Mouse (Mus musculus): ENCODE data around the gene Adarb2. TPM values are rescaled to one million over a fixed set of nuclear protein-coding genes. Genes with fewer than 3 reads are reported as not detected.

Adarb2 gene
- polyA plus RNA-seq, 1 experiment from 2014 or later: 0.40 TPM

DNA sequence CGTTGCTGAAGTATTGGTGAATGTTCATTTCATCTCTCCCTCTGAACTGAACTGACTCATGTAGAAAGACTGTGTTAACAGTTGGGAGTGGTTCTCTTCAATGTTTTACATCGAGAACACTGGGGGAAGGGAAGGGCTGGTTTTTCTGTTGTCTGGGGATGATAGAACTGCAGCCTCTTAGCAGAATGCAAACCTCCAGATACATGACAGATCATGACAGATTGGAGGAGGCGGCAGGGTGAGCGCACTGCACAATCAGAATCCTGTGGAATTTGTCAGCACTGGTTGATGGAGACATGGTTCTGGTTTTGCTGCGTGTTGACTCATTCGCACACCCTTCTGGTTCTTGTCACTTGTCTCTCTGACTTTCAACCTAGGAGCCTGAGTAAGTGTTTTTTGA is 203.4 kb downstream of the Adarb2 start:
- 21% methylated on average over 6 of the region's 6 CpGs for WGBS (ENCODE audit: insufficient replicate concordance)
- Histone ChIP-seq H3K9me3 (replicated peaks; ENCODE audit: control insufficient read depth, low read length) (no peaks in the 10 kb centered on the region), H3K4me3 (ENCODE audit: low read depth, low read length) (no peak overlapping the region), H3K36me3 (ENCODE audit: control insufficient read depth, insufficient read depth, low read length) (no peaks in the 10 kb centered on the region), H3K27me3 (ENCODE audit: control insufficient read depth, insufficient read depth, low read length) (no peaks in the 10 kb centered on the region), H3K27ac (ENCODE audit: low read depth, low read length) (no peak overlapping the region), H3K4me1 (ENCODE audit: control insufficient read depth, insufficient read depth, low read length) (no peaks in the 10 kb centered on the region), H3K9ac (ENCODE audit: low read depth, low read length) (no peak overlapping the region), H3K4me2 (no peak overlapping the region)
- ATAC-seq (replicated peaks; ENCODE audit: insufficient number of reproducible peaks, low FRiP score, low TSS enrichment): peak; percentile 59; the same call in 1 of the 2 replicates

DNA sequence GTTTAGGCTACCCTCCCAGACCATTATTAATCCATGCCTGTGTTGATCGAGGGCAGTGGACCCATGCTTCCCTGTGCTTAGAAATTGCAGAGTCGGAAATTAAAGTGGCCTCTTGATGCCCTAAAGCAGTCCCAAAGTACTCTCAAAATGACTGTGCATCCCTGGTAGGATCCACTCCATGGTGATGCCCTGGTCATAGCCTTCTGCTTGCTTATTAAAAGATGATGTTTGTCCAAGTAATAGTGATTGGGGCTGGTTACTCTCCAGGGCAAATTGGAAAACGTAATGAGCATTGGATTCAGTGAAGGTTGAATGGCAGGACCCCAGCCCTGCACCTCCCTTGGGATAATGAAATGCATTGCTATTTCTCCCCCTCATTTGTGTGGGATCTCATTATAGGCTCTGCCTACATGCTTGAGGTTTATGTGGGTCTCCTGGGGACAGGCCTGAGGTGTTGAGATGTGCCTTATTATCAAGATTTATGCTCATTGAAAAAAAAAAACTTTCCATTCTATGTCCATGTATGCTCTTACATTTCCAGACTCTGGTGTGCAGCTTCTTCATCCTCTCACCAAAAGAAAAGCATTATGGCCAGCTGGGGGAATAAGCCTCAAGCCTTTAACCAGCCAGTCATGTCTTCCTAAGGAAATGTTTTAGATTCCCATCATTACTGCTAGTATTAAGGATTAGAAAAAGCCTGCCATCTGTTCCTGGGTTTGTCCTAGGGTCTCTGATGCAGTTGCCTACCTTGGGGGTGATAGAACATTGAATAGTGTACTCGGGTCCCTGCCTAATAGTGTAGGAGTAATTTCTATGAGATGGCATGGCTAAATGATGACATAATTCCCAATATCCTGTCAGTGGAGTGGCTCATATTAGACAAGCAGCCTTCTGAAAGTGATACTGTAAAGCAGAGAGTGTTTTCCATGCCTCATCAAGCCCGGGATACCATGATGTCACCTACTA is 208.0 kb downstream of the Adarb2 start:
- no peak for ATAC-seq (replicated peaks; ENCODE audit: insufficient number of reproducible peaks, low FRiP score, low TSS enrichment)
- H3K4me1 ChIP-seq (ENCODE audit: control insufficient read depth, insufficient read depth, low read length): no peaks in the 10 kb centered on the region
- no peak overlapping the region for H3K4me3 ChIP-seq (ENCODE audit: low read depth, low read length)
- H3K27me3 ChIP-seq (ENCODE audit: control insufficient read depth, insufficient read depth, low read length): no peaks in the 10 kb centered on the region
- WGBS (ENCODE audit: insufficient replicate concordance): 76% methylated on average over 5 of the region's 5 CpGs
- no peaks in the 10 kb centered on the region for H3K36me3 ChIP-seq (ENCODE audit: control insufficient read depth, insufficient read depth, low read length)
- no peak overlapping the region for H3K27ac ChIP-seq (ENCODE audit: low read depth, low read length)
- no peaks in the 10 kb centered on the region for H3K9me3 ChIP-seq (replicated peaks; ENCODE audit: control insufficient read depth, low read length)
- H3K9ac ChIP-seq (ENCODE audit: low read depth, low read length): no peak overlapping the region
- no peak overlapping the region for H3K4me2 ChIP-seq

DNA sequence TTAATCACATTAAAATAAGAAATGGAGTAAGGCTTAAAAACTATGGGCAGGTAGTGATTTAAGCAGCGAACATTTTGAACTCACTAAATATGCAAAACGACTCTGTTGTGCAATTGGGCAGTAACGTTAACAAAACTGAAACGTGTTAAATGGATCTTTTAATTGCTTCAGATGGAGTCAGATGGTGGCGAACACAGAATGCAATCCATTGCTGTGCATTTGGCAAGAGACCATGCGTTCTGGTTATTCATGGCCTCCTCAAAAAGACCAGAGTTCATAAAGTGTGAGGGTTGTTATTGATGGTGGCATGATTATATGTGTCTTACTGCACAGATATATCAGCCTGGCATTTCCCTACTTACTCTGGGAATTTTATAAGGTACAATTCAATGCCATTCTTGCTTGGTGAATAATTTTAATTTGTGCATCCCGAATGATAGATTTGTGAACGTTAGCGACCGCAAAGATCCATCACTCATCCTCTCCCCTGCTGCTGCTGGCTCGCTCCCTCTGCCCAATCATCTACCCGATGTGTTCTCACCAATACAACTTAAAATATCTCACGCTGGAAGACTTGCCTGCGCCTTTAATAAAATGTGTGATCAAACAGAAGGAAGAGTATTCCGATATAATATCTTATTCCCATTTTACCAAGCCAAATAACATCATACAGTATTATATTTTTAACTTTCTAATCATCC is 221.5 kb downstream of the Adarb2 start:
- no peaks in the 10 kb centered on the region for H3K9me3 ChIP-seq (replicated peaks; ENCODE audit: control insufficient read depth, low read length)
- no peak overlapping the region for H3K4me2 ChIP-seq
- no peak for ATAC-seq (replicated peaks; ENCODE audit: insufficient number of reproducible peaks, low FRiP score, low TSS enrichment)
- H3K36me3 ChIP-seq (ENCODE audit: control insufficient read depth, insufficient read depth, low read length): no peaks in the 10 kb centered on the region
- H3K4me3 ChIP-seq (ENCODE audit: low read depth, low read length): no peak overlapping the region
- no peak overlapping the region for H3K9ac ChIP-seq (ENCODE audit: low read depth, low read length)
- H3K27ac ChIP-seq (ENCODE audit: low read depth, low read length): no peak overlapping the region
- no peaks in the 10 kb centered on the region for H3K27me3 ChIP-seq (ENCODE audit: control insufficient read depth, insufficient read depth, low read length)
- H3K4me1 ChIP-seq (ENCODE audit: control insufficient read depth, insufficient read depth, low read length): no peaks in the 10 kb centered on the region
- 82% methylated on average over 15 of the region's 15 CpGs for WGBS (ENCODE audit: insufficient replicate concordance)

DNA sequence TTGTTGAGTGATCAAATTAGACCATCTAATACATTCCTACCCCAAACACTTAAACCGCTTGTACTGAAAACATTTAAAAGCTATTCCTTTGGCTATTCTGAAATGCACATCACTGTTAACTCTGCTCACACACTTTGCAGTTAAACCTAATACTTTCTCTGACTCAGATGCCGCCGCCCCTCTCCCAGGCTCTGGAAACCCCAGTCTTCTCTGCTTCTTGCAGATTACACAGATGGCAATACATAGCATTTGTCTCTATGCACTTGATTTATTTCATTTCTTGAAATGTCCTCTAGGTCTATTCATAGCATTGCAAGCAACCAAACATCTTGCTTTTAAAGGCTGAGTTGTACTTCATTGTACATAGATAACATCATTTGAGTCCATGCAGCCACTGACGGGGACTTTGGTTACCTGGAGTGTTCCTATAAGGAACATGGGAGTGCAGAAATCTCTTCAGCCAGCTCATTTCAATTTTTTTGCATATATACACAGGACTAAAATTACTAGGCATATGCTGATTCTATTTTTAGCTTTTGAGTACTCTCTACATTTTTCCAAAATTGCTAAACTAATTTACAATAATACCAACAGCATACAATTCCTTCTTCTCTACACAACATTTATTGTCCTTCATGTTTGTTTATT is 236.6 kb downstream of the Adarb2 start:
- ATAC-seq (replicated peaks; ENCODE audit: insufficient number of reproducible peaks, low FRiP score, low TSS enrichment): no peak
- no peak overlapping the region for H3K9ac ChIP-seq (ENCODE audit: low read depth, low read length)
- WGBS (ENCODE audit: insufficient replicate concordance): 90% methylated on average over 4 of the region's 4 CpGs
- H3K4me1 ChIP-seq (ENCODE audit: control insufficient read depth, insufficient read depth, low read length): no peaks in the 10 kb centered on the region
- no peaks in the 10 kb centered on the region for H3K27me3 ChIP-seq (ENCODE audit: control insufficient read depth, insufficient read depth, low read length)
- H3K36me3 ChIP-seq (ENCODE audit: control insufficient read depth, insufficient read depth, low read length): no peaks in the 10 kb centered on the region
- H3K27ac ChIP-seq (ENCODE audit: low read depth, low read length): no peak overlapping the region
- no peak overlapping the region for H3K4me2 ChIP-seq
- no peaks in the 10 kb centered on the region for H3K9me3 ChIP-seq (replicated peaks; ENCODE audit: control insufficient read depth, low read length)
- no peak overlapping the region for H3K4me3 ChIP-seq (ENCODE audit: low read depth, low read length)

DNA sequence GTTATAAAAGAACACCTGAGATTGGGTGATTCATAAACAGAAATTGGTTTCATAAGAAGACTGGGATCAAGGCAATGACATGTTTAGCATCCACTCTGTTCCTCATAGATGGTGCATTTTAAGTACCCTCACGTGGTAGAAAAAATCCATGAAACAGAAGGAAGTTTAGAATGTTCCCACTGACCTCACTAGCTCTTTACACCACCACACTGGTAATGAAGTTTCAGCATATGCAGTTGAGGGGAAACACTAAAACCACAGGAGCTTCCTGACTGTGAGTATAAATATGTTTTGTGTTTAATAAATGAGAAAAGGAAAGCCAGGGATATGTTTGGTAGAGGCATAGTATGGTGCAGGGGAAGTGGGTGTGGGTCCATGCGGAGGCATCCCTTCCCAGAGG is 242.7 kb downstream of the Adarb2 start:
- H3K9me3 ChIP-seq (replicated peaks; ENCODE audit: control insufficient read depth, low read length): no peaks in the 10 kb centered on the region
- H3K4me1 ChIP-seq (ENCODE audit: control insufficient read depth, insufficient read depth, low read length): no peaks in the 10 kb centered on the region
- no peak overlapping the region for H3K4me2 ChIP-seq
- no peaks in the 10 kb centered on the region for H3K36me3 ChIP-seq (ENCODE audit: control insufficient read depth, insufficient read depth, low read length)
- H3K27me3 ChIP-seq (ENCODE audit: control insufficient read depth, insufficient read depth, low read length): no peaks in the 10 kb centered on the region
- ATAC-seq (replicated peaks; ENCODE audit: insufficient number of reproducible peaks, low FRiP score, low TSS enrichment): no peak
- no peak overlapping the region for H3K9ac ChIP-seq (ENCODE audit: low read depth, low read length)
- H3K4me3 ChIP-seq (ENCODE audit: low read depth, low read length): no peak overlapping the region
- H3K27ac ChIP-seq (ENCODE audit: low read depth, low read length): no peak overlapping the region
- WGBS (ENCODE audit: insufficient replicate concordance): 79% methylated on average over 2 of the region's 2 CpGs

DNA sequence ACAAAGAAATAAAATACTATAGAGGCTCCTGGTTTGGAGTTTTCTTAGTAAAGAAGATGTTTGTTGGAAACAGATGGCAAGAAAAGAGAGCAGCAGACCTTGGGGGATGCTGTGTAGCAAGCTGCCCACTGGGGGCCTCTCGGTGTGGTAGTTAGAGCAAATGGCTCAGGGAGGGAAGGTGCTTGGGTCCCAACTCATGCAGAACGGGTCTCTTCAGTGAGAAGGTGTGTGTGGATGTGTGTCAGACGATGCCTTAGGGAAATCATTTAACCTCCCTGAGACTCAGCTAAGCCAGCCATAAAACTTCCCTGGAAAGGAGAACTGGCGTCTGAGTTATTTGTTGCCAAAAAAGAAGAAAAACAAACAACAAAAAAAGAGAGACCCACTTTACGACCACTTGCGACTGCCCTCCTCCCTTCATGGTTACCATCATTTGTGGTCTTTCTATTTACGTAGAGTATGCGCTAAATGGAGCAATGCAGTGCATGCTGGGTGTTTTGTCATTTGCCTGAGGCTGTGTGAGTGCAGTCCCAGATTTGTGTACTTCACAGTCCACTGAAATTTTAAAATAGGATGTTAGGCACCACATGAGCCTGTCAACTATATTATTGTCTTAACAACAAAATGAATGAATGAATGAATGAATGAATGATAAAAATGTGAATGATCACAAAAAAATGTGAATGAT is 245.7 kb downstream of the Adarb2 start:
- Histone ChIP-seq H3K27ac (ENCODE audit: low read depth, low read length) (no peak overlapping the region), H3K4me3 (ENCODE audit: low read depth, low read length) (no peak overlapping the region), H3K4me2 (no peak overlapping the region), H3K9ac (ENCODE audit: low read depth, low read length) (no peak overlapping the region), H3K27me3 (ENCODE audit: control insufficient read depth, insufficient read depth, low read length) (no peaks in the 10 kb centered on the region), H3K36me3 (ENCODE audit: control insufficient read depth, insufficient read depth, low read length) (no peaks in the 10 kb centered on the region), H3K9me3 (replicated peaks; ENCODE audit: control insufficient read depth, low read length) (no peaks in the 10 kb centered on the region), H3K4me1 (ENCODE audit: control insufficient read depth, insufficient read depth, low read length) (no peaks in the 10 kb centered on the region)
- no peak for ATAC-seq (replicated peaks; ENCODE audit: insufficient number of reproducible peaks, low FRiP score, low TSS enrichment)
- WGBS (ENCODE audit: insufficient replicate concordance): 66% methylated on average over 8 of the region's 8 CpGs

DNA sequence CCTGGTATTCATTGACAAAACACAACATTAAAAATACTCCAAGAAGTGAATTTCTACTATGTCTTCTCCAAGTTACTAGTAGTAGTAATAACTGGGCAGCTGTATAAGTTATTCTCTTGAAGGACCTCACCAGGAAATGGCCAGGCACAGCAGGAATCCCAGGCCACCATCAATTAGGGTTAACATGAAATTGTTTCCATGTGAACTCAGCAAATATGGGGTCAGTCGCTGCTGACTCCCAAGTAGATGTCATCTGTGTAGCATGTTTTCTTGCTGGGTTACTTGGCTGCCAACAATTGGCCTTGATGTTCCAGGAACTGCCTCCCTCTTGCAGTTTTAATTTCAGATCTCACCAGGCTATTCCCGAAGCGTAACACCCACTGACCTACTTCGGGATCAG is 248.9 kb downstream of the Adarb2 start:
- whole genome bisulfite sequencing (ENCODE audit: insufficient replicate concordance): 78% methylated on average over 4 of the region's 4 CpGs
- Histone ChIP-seq H3K4me2 (no peak overlapping the region), H3K27me3 (ENCODE audit: control insufficient read depth, insufficient read depth, low read length) (no peaks in the 10 kb centered on the region), H3K9ac (ENCODE audit: low read depth, low read length) (no peak overlapping the region), H3K36me3 (ENCODE audit: control insufficient read depth, insufficient read depth, low read length) (no peaks in the 10 kb centered on the region), H3K4me1 (ENCODE audit: control insufficient read depth, insufficient read depth, low read length) (no peaks in the 10 kb centered on the region), H3K4me3 (ENCODE audit: low read depth, low read length) (no peak overlapping the region), H3K9me3 (replicated peaks; ENCODE audit: control insufficient read depth, low read length) (no peaks in the 10 kb centered on the region), H3K27ac (ENCODE audit: low read depth, low read length) (no peak overlapping the region)
- no peak for ATAC-seq (replicated peaks; ENCODE audit: insufficient number of reproducible peaks, low FRiP score, low TSS enrichment)

DNA sequence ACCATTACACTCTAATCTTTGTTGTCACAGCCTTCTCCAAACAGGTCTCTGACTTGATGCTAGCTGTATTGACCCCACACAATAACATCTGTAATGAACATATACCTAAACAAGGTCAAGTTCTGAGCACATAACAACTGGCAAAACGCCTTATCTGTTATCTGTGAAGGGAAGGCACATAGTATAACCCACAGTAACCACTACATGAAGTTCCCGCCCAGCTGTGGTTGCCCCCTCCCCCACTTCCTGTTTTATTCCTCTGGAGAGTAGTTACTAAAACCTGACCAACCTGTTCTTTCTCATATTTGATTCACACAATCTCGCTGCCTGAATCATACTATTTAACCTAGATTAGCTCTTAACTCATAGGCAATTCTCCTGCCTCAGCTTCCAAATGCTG is 254.2 kb downstream of the Adarb2 start:
- H3K4me1 ChIP-seq (ENCODE audit: control insufficient read depth, insufficient read depth, low read length): no peaks in the 10 kb centered on the region
- no peak overlapping the region for H3K4me2 ChIP-seq
- H3K9ac ChIP-seq (ENCODE audit: low read depth, low read length): no peak overlapping the region
- no peak for ATAC-seq (replicated peaks; ENCODE audit: insufficient number of reproducible peaks, low FRiP score, low TSS enrichment)
- no peak overlapping the region for H3K4me3 ChIP-seq (ENCODE audit: low read depth, low read length)
- H3K27me3 ChIP-seq (ENCODE audit: control insufficient read depth, insufficient read depth, low read length): no peaks in the 10 kb centered on the region
- no peaks in the 10 kb centered on the region for H3K9me3 ChIP-seq (replicated peaks; ENCODE audit: control insufficient read depth, low read length)
- WGBS (ENCODE audit: insufficient replicate concordance): 57% methylated on average over 3 of the region's 3 CpGs
- H3K27ac ChIP-seq (ENCODE audit: low read depth, low read length): no peak overlapping the region
- no peaks in the 10 kb centered on the region for H3K36me3 ChIP-seq (ENCODE audit: control insufficient read depth, insufficient read depth, low read length)
